ENCODE assay signal across 21 mouse cellular contexts in the genomic region with DNA sequence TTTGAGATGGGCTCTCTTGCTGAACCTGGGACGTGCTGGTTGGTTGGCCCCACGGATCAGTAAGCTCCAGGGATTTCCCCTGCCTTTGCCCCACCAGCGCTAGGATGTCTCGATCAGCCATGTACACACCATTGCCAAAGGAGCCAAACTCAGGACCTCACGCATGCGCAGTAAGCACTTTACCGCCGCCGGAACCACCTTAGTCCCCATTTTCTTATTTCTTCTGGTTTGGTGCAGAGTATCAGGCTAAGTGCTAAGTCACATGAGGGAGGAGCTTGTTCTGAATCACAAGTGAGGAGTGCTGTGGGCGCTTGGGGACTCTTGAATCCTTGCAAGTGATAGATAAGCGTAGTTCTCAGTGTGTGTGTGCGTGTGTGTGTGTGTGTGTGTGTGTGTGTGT. TPM values are rescaled to one million over a fixed set of nuclear protein-coding genes. Genes with fewer than 3 reads are reported as not detected.
DNase-seq lines count a peak whose midpoint lies in the region; ATAC-seq lines count a peak whose summit lies in the region.
"Had no signal": no experiment of that assay in that cellular context is flagged by ENCODE, and none has a peak within 500 bp of the region (broad histone marks: within the 10 kb centered on the region; RNA-seq: fewer than 3 reads in every experiment).

No protein-coding gene starts in this region.

- no peak overlapping the region for H3K4me2 ChIP-seq in intestine, embryonic 15.5 days (replicated peaks)
- H3K4me2 ChIP-seq: embryonic facial prominence, embryonic 15.5 days; forebrain, embryonic 12.5 days; heart, embryonic 11.5 days; lung, embryonic 15.5 days had no signal

- H3K4me3 ChIP-seq in intestine, embryonic 15.5 days (replicated peaks) = no peak overlapping the region
- H3K4me3 ChIP-seq: embryonic facial prominence, embryonic 15.5 days; forebrain, embryonic 12.5 days; lung, embryonic 15.5 days had no signal

- no peak overlapping the region for H3K9ac ChIP-seq in intestine, embryonic 15.5 days
- H3K9ac ChIP-seq: embryonic facial prominence, embryonic 15.5 days; forebrain, embryonic 12.5 days; liver, embryonic 14.5 days; lung, embryonic 15.5 days had no signal

- WGBS in intestine, embryonic 15.5 days = 80% methylated on average over 12 of the region's 12 CpGs

- no peak overlapping the region for H3K27ac ChIP-seq in intestine, embryonic 15.5 days
- H3K27ac ChIP-seq: embryonic facial prominence, embryonic 15.5 days; forebrain, embryonic 12.5 days; liver, embryonic 14.5 days; lung, embryonic 15.5 days; macrophage had no signal

- no peaks in the 10 kb centered on the region for H3K9me3 ChIP-seq in intestine, embryonic 15.5 days
- H3K9me3 ChIP-seq: embryonic facial prominence, embryonic 15.5 days; forebrain, embryonic 12.5 days; lung, embryonic 15.5 days had no signal

- no peaks in the 10 kb centered on the region for H3K36me3 ChIP-seq in intestine, embryonic 15.5 days
- H3K36me3 ChIP-seq: embryonic facial prominence, embryonic 15.5 days; forebrain, embryonic 12.5 days; lung, embryonic 15.5 days had no signal

- H3K27me3 ChIP-seq in intestine, embryonic 15.5 days (replicated peaks) = no peaks in the 10 kb centered on the region
- H3K27me3 ChIP-seq: embryonic facial prominence, embryonic 15.5 days had no signal

- DNase-seq in frontal cortex, postnatal 10 days (ENCODE audit: low spot score in 2 of 2) = no peak
- peak; percentile 72 for DNase-seq in A20 (ENCODE audit: low read depth, low spot score)
- DNase-seq in MEL-GATA-1-ER (ENCODE audit: extremely low read depth, low read depth) = peak; percentile 96
- DNase-seq in embryo, embryonic 10 days (ENCODE audit: low spot score) = no peak
- no peak for DNase-seq in layer of hippocampus, adult 11-12 months (ENCODE audit: low spot score)
- DNase-seq: cerebellum, adult 9-11 months; kidney, adult 8-10 months; kidney, postnatal 25 days; midbrain, embryonic 14.5 days; spleen, adult 18-20 months; thymus, adult 2 months had no signal

- peaks cover 8% of the 10 kb centered on the region; the same call in 1 of the 2 replicates for H3K4me1 ChIP-seq in intestine, embryonic 15.5 days (replicated peaks)

- 0 out of 2 replicates have a peak, but pooled peaks have one; percentile 6 for ATAC-seq in frontal cortex, adult (ENCODE audit: low TSS enrichment)
- peak; percentile 55; the same call in 1 of the 2 replicates for ATAC-seq in common myeloid progenitor, adult 5-6 weeks (replicated peaks; ENCODE audit: low read depth, poor library complexity, severe bottlenecking)
- no peak for ATAC-seq in intestine, embryonic 15.5 days
- ATAC-seq: CD4-positive, CD25-positive, alpha-beta regulatory T cell, adult 4 months had no signal

RNA-seq across cellular contexts. Expression of a gene that starts 31.2 kb away (rescaled TPM):
- 0.39 and 0.96 TPM in 2 replicates for total RNA-seq in common myeloid progenitor, adult 5-6 weeks (2017)
- 1.2 and 1.3 TPM in 2 replicates for polyA plus RNA-seq in intestine, embryonic 15.5 days (2015; fragmentation: Nextera tagmentation; extraction: Ambion mirVana)
- polyA plus RNA-seq: macrophage had no signal

RNA-seq across cellular contexts. Expression of a gene that starts 45.4 kb away (rescaled TPM):
- 494 and 900 TPM in 2 replicates for total RNA-seq in common myeloid progenitor, adult 5-6 weeks (2017)
- 527 and 602 TPM in 2 replicates for polyA plus RNA-seq in intestine, embryonic 15.5 days (2015; fragmentation: Nextera tagmentation; extraction: Ambion mirVana)

RNA-seq across cellular contexts. Expression of a gene that starts 56.9 kb away (rescaled TPM):
- total RNA-seq in common myeloid progenitor, adult 5-6 weeks (2017) = 38.6 and 74.1 TPM in 2 replicates
- polyA plus RNA-seq in intestine, embryonic 15.5 days (2015; fragmentation: Nextera tagmentation; extraction: Ambion mirVana) = 21.1 and 24.1 TPM in 2 replicates

Comparison
In these comparisons a context has a peak if more than half of its experiments do, and no peak if none do; other contexts are left out.
1. DNase-seq: peak in A20 (single experiment) and MEL-GATA-1-ER (single experiment); none in frontal cortex, postnatal 10 days (0 of 2), embryo, embryonic 10 days (single experiment) and layer of hippocampus, adult 11-12 months (single experiment).